Mouse (Mus musculus): Measurements from ENCODE around the gene Scaf11. TPM values are rescaled to one million over a fixed set of nuclear protein-coding genes. Genes with fewer than 3 reads are reported as not detected.
"Not testable (repeated sequence)": the region's sequence is repeated elsewhere in the genome, so short reads cannot be mapped to it uniquely, and the experiment has no call there.

The Scaf11 gene
- total RNA-seq, 1 experiment from 2014 or later, result 166 TPM

GRCm38 (mm10) chr15:96466362-96466903, 5.8 kb upstream of the Scaf11 start:
- peak; percentile 50 for ATAC-seq (replicated peaks; ENCODE audit: low read depth, poor library complexity, severe bottlenecking)

DNA sequence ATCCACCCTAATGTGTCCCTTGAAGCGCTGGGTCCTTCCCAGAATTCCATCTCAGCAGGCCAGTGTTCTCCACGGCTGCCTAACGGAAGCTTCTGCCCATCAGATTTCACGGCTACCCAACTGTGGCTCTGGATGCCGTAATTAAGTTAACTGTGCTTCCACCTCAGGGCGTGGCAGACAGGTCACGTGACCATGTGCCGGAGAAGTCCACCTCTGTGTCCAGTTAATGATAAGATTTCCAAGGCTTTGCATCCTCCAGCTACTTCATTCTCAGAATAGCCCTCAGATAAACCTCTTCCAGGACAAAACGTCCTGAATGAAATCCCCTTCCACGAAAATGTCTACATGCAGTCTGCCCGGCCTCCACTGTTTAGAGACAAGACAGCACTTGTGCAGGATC, 4.4 kb upstream of the Scaf11 start:
- ATAC-seq (replicated peaks; ENCODE audit: low read depth, poor library complexity, severe bottlenecking), result no peak

GRCm38 (mm10) chr15:96463821-96464220, 3.2 kb upstream of the Scaf11 start:
- no peak for ATAC-seq (replicated peaks; ENCODE audit: low read depth, poor library complexity, severe bottlenecking)

- ATAC-seq (replicated peaks; ENCODE audit: low read depth, poor library complexity, severe bottlenecking), result no peak
Measured at GRCm38 (mm10) chr15:96462611-96463010, 2.0 kb upstream of the Scaf11 start.

GRCm38 (mm10) chr15:96461541-96462512, 1.2 kb upstream of the Scaf11 start:
- peak; percentile 23 for ATAC-seq (replicated peaks; ENCODE audit: low read depth, poor library complexity, severe bottlenecking)

DNA sequence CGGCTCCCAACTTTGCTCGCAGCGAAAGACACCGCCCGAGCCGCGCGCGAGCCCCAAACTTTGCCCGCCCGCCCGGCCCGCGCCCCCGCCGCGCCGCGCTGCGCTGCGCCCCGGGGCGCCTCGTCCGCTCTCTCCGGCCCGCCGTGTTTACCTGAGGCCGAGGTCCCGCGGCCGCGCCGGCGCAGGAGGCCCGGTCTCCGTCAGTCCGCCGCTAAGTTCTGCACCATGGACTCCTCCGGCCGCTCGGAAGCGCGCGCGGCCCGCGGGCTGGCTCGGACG, 253 bp downstream of the Scaf11 start:
- no peak for ATAC-seq (replicated peaks; ENCODE audit: low read depth, poor library complexity, severe bottlenecking)

DNA sequence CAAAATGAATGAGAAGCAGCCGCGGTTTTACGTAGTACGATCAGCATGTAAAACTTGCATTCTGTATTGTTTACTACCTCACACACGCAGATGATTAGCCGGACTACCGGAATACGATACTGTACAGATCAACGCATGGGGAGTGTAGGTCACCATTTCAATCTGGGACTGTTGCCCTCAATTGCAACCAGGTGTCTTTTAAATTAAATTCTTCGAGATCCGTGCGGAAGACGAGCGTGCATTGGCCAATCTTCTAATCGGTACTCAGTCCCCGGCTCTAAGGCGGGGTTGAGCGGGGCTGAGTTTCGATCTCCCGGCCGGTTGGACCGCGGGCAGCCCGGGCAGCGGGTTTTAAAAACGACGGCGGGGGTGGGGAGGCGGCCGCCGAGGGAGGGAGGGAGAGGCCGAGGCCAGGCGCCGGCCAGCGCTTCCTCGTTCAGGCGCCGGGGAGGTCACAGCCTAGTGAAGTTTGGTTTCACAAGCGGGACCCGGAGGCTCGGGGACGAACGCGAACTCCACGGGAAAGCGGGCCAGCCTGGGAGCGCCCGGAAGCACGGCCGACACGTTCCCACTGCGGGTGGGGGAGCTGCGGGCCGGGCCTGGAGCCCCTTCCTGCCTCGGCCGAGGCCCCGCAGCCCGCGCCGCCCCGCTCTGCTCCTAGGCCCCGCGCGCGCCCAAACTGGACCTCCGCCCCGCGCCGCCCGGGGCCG, 747 bp downstream of the Scaf11 start:
- peak; percentile 10; the same call in 1 of the 2 replicates for ATAC-seq (replicated peaks; ENCODE audit: low read depth, poor library complexity, severe bottlenecking)

- ATAC-seq (replicated peaks; ENCODE audit: low read depth, poor library complexity, severe bottlenecking), result no peak
Measured at GRCm38 (mm10) chr15:96458273-96458672, 2.4 kb downstream of the Scaf11 start.

- ATAC-seq (replicated peaks; ENCODE audit: low read depth, poor library complexity, severe bottlenecking), result no peak
Measured at GRCm38 (mm10) chr15:96457338-96457664, 3.3 kb downstream of the Scaf11 start.

- ATAC-seq (replicated peaks; ENCODE audit: low read depth, poor library complexity, severe bottlenecking), result no peak
Measured at GRCm38 (mm10) chr15:96456651-96457337, 3.8 kb downstream of the Scaf11 start.

DNA sequence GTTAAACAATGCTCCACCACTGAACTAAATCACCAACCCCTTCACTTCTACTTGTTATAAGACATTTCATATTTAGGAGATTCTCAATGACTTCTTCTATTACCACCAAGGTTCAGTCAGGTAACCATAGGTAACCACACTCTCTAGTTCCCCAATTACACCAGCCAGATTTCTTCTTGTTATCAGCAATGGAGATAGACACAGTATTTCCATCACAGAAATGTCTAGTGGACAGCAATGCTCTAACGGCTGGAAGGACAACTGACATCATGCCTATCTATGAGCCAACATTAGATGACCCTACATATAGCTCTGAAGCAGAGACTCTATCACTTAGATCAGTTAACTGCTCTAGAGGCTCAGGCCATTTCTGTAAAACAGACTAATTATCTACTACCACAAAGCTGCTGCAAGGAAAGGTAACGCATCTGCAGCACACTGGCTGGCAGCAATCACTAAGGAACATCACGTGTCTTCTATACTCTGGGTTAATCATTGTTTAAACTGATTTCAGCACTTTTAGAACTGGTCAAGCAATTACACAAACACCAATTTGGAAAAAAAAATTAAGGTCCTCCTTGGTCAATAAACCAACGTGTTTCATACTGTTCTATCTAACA, 4.9 kb downstream of the Scaf11 start:
- ATAC-seq (replicated peaks; ENCODE audit: low read depth, poor library complexity, severe bottlenecking), result no peak

DNA sequence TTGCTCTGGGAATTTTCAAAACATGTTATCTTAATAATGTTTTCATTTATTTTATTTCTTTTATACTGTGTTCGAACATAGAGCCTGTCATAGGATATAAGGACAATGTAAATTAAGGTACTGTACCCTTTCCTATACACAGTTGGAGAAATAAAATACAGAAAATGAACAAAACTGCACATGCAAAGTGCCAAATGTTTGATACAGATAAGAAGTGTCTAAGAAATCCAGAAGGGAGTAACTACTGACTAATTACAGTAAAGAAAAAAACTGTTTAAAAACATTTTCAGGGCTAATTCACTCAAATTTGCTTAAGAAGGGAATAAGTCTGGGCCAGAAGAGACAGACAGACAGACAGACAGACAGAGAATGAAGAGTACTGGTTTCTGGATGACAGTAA, 7.3 kb downstream of the Scaf11 start:
- ATAC-seq (replicated peaks; ENCODE audit: low read depth, poor library complexity, severe bottlenecking), result no peak

GRCm38 (mm10) chr15:96448656-96449299, 11.9 kb downstream of the Scaf11 start:
- ATAC-seq (replicated peaks; ENCODE audit: low read depth, poor library complexity, severe bottlenecking), result no peak

DNA sequence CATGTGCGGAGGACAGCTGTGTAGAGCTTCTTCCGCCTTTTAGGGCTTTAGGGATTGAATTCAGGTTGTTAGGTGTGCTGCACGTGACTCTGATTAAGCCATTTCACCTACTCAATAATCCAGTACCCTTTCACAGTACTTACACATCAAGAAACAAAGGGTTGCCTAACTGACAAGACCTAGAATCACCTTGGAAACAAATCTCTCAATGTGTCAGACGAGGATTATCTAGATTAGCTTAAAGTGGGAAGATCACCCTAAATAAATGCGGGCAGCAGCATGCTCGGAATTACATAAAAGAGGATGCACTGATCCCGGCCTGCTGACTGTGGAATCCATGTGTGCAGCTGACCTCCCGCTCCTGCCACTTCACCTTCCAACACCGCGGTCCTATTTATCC, 13.9 kb downstream of the Scaf11 start:
- ATAC-seq (replicated peaks; ENCODE audit: low read depth, poor library complexity, severe bottlenecking), result no peak

DNA sequence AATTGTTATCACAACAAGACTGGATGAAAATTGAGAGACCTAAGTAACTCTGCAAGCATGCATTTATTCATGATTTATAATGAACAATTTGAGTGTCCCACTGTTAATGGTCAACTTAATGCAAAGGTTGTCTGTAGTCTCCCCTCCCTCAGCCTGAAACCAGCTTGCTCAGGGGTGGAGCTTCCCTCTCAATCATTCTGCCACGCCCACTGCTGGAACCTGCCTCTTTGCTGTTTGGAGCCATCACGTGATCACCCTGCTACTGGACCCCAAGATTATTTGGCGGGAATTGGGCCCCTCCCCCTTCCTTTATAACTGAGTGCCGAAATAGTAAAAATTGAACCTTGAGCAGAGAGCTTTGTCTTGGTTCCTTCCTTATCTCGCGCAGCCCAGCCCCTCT, 19.2 kb downstream of the Scaf11 start:
- not testable (repeated sequence) for ATAC-seq (replicated peaks; ENCODE audit: low read depth, poor library complexity, severe bottlenecking)

DNA sequence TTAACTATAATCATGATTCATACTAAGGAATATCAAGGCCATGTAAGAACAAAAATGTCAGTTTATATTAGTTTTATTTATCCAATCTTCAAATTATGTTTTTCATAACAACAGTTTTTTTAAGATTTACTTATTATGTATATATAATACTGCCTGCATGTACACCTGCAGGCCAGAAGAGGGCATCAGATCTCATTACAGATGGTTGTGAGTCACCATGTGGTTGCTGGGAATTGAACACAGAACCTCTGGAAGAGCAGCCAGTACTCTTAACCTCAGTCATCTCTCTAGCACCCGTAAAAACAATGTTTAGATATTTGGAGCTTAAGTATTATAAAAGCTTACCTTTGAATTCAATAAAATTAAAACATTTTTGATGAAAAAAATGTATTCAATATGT, 26.4 kb downstream of the Scaf11 start:
- ATAC-seq (replicated peaks; ENCODE audit: low read depth, poor library complexity, severe bottlenecking), result no peak

GRCm38 (mm10) chr15:96419920-96420319, 40.7 kb downstream of the Scaf11 start:
- ATAC-seq (replicated peaks; ENCODE audit: low read depth, poor library complexity, severe bottlenecking), result no peak

DNA sequence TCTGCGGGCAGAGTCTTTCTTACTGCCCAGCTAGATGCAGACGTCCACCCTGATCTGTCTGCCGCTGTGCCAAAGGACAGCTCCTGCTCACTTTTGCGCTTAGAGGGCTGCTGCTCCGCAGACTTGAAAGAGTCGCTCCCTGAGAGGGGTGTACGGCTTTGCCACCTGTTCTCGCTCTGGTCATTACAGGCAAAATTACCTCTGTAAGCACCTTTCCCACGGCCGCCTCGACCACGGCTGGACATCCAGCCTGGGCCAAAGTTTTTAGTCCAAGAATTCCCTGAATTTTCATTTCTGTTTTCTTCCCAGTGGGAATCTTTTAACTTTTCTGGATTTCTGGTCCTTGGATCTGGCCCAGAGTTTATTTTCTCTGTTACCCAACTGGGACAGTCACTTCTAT, 42.5 kb downstream of the Scaf11 start:
- ATAC-seq (replicated peaks; ENCODE audit: low read depth, poor library complexity, severe bottlenecking), result no peak

DNA sequence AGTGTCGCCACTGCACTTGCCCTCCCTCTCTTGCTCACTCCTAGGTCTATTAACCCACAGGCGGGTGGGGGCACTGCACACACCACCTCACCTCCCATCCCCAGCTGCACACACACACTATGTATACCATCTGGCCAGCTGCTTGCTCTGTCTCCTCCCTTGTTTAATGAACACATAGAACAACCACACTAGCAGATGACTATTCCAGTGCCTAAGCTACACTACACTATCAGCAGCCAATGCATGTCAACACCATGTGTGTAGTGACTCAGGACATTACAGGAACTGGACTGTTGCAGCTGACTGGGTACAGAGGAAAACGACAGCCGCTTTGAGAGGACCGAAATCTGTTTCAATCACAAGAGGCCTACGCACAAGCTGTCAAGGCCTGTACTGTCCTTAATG, 51.9 kb downstream of the Scaf11 start:
- ATAC-seq (replicated peaks; ENCODE audit: low read depth, poor library complexity, severe bottlenecking), result peak; percentile 34; the same call in 1 of the 2 replicates

- ATAC-seq (replicated peaks; ENCODE audit: low read depth, poor library complexity, severe bottlenecking), result no peak
Measured at GRCm38 (mm10) chr15:96407151-96407550, 53.5 kb downstream of the Scaf11 start.
